ENCODE assay signal across 20 mouse cellular contexts in the genomic region with DNA sequence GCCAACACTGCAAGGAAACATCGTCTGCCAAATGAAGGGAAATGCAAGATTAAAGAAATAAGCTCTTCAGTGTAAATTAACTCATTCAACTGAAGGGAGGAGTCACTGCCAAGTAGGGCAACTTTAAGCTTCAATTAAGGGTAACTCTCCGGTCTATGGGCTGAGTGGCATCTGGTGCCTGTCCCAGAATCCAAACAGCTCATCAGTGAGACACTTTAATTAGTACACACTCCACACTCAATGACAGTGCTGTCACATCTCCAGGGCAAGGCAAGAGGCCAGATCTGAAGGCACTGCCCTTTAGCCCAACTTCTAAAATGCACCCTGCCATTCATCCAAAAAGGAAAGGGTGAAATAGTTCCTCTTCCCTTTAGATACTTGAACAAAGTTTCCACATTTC.
A peak's percentile ranks its signal among the peaks of the same experiment; 100 is the strongest.
DNase-seq lines count a peak whose midpoint lies in the region; ATAC-seq and TF ChIP-seq lines count a peak whose summit lies in the region.
"Had no signal": no experiment of that assay in that cellular context is flagged by ENCODE, and none has a peak within 500 bp of the region (broad histone marks: within the 10 kb centered on the region; RNA-seq: fewer than 3 reads in every experiment).

No protein-coding gene starts in this region.

- H3K4me1 ChIP-seq in forebrain, embryonic 13.5 days: no peaks in the 10 kb centered on the region
- H3K4me1 ChIP-seq in forebrain, embryonic 10.5 days: no peaks in the 10 kb centered on the region
- no peaks in the 10 kb centered on the region for H3K4me1 ChIP-seq in heart, adult 2 months (ENCODE audit: control insufficient read depth, insufficient read depth, low read length)
- H3K4me1 ChIP-seq: embryonic facial prominence, embryonic 15.5 days; heart, embryonic 15.5 days; hindbrain, embryonic 13.5 days; midbrain, embryonic 15.5 days; neural tube, embryonic 12.5 days; stomach, embryonic 15.5 days had no signal

- H3K27me3 ChIP-seq in forebrain, embryonic 13.5 days: no peaks in the 10 kb centered on the region
- peaks cover 50% of the 10 kb centered on the region for H3K27me3 ChIP-seq in forebrain, embryonic 10.5 days (ENCODE audit: poor library complexity, severe bottlenecking)
- no peaks in the 10 kb centered on the region for H3K27me3 ChIP-seq in heart, adult 2 months (ENCODE audit: control insufficient read depth, insufficient read depth, low read length)
- H3K27me3 ChIP-seq: embryonic facial prominence, embryonic 15.5 days; heart, embryonic 15.5 days; hindbrain, embryonic 13.5 days; midbrain, embryonic 15.5 days; neural tube, embryonic 12.5 days; stomach, embryonic 15.5 days had no signal

- H3K36me3 ChIP-seq in forebrain, embryonic 13.5 days (ENCODE audit: poor library complexity, severe bottlenecking): no peaks in the 10 kb centered on the region
- no peaks in the 10 kb centered on the region for H3K36me3 ChIP-seq in forebrain, embryonic 10.5 days (replicated peaks)
- H3K36me3 ChIP-seq in heart, adult 2 months (ENCODE audit: control insufficient read depth, insufficient read depth, low read length): no peaks in the 10 kb centered on the region
- H3K36me3 ChIP-seq: embryonic facial prominence, embryonic 15.5 days; heart, embryonic 15.5 days; hindbrain, embryonic 13.5 days; midbrain, embryonic 15.5 days; neural tube, embryonic 12.5 days; stomach, embryonic 15.5 days had no signal

- peak; percentile 81 for ATAC-seq in forebrain, embryonic 13.5 days
- ATAC-seq in activated CD4-positive, CD25-positive, alpha-beta regulatory T cell, adult 4 months: no peak
- ATAC-seq: midbrain, embryonic 15.5 days had no signal

- H3K4me2 ChIP-seq in forebrain, embryonic 13.5 days: no peak overlapping the region
- H3K4me2 ChIP-seq: embryonic facial prominence, embryonic 15.5 days; heart, embryonic 15.5 days; hindbrain, embryonic 13.5 days; lung, embryonic 14.5 days; midbrain, embryonic 15.5 days; neural tube, embryonic 12.5 days; stomach, embryonic 15.5 days had no signal

- TF ChIP-seq CTCF in heart, adult 2 months (IDR thresholded peaks at IDR 0.05): no peak

- no peak for TF ChIP-seq EP300 in heart, adult 2 months (IDR thresholded peaks at IDR 0.05; ENCODE audit: insufficient read depth, low read depth, low read length)

- intact Hi-C loops in heart, adult 2 months (cut with DNase I): no loop called here

- WGBS in forebrain, embryonic 13.5 days: 24% methylated on average over 2 of the region's 2 CpGs
- 71% methylated on average over 2 of the region's 2 CpGs for WGBS in forebrain, embryonic 10.5 days
- 60% methylated on average over 2 of the region's 2 CpGs for WGBS in heart, adult 2 months

- no peak for TF ChIP-seq POLR2A in heart, adult 2 months (IDR thresholded peaks at IDR 0.05; ENCODE audit: insufficient read depth, low read depth, low read length)

- no peak overlapping the region for H3K9ac ChIP-seq in forebrain, embryonic 13.5 days
- H3K9ac ChIP-seq in heart, adult 2 months (ENCODE audit: low read depth, low read length): no peak overlapping the region
- H3K9ac ChIP-seq: embryonic facial prominence, embryonic 15.5 days; heart, embryonic 15.5 days; hindbrain, embryonic 13.5 days; lung, embryonic 14.5 days; midbrain, embryonic 15.5 days; neural tube, embryonic 12.5 days; stomach, embryonic 15.5 days had no signal

- no peak for DNase-seq in forebrain, embryonic 10.5 days (ENCODE audit: extremely low spot score, low spot score)
- DNase-seq in right cerebral cortex, postnatal 10 days (ENCODE audit: low spot score in 2 of 2): peak; percentile 34 to 39
- DNase-seq in right cerebral cortex, adult 2 months (ENCODE audit: low spot score in 2 of 2): no peak
- peak; percentile 19 to 56 for DNase-seq in cerebellum, postnatal 25 days
- DNase-seq in urinary bladder, postnatal 36 days (ENCODE audit: low spot score in 2 of 2): no peak
- DNase-seq in heart, adult 2 months: no peak
- DNase-seq: kidney, adult 11 months; kidney, postnatal 25 days; layer of hippocampus, adult 9-11 months; liver; lung, embryonic 14.5 days; thymus, postnatal 36 days had no signal

- H3K27ac ChIP-seq in forebrain, embryonic 13.5 days: no peak overlapping the region
- no peak overlapping the region for H3K27ac ChIP-seq in forebrain, embryonic 10.5 days
- H3K27ac ChIP-seq in heart, adult 2 months: no peak overlapping the region
- H3K27ac ChIP-seq: embryonic facial prominence, embryonic 15.5 days; heart, embryonic 15.5 days; hindbrain, embryonic 13.5 days; midbrain, embryonic 15.5 days; neural tube, embryonic 12.5 days; stomach, embryonic 15.5 days had no signal

- no peaks in the 10 kb centered on the region for H3K79me2 ChIP-seq in heart, adult 2 months (replicated peaks; ENCODE audit: control insufficient read depth, insufficient read depth, low read length)

- H3K9me3 ChIP-seq in forebrain, embryonic 13.5 days (replicated peaks): no peaks in the 10 kb centered on the region
- H3K9me3 ChIP-seq in forebrain, embryonic 10.5 days: no peaks in the 10 kb centered on the region
- H3K9me3 ChIP-seq: embryonic facial prominence, embryonic 15.5 days; heart, embryonic 15.5 days; hindbrain, embryonic 13.5 days; midbrain, embryonic 15.5 days; neural tube, embryonic 12.5 days; stomach, embryonic 15.5 days had no signal

- no peak overlapping the region for H3K4me3 ChIP-seq in forebrain, embryonic 13.5 days
- H3K4me3 ChIP-seq in forebrain, embryonic 10.5 days: no peak overlapping the region
- no peak overlapping the region for H3K4me3 ChIP-seq in heart, adult 2 months
- H3K4me3 ChIP-seq: embryonic facial prominence, embryonic 15.5 days; heart, embryonic 15.5 days; hindbrain, embryonic 13.5 days; midbrain, embryonic 15.5 days; neural tube, embryonic 12.5 days; stomach, embryonic 15.5 days had no signal

Comparison
In these comparisons a context has a peak if more than half of its experiments do, and no peak if none do; other contexts are left out.
1. DNase-seq: peak in right cerebral cortex, postnatal 10 days (2 of 2) and cerebellum, postnatal 25 days (2 of 2); none in forebrain, embryonic 10.5 days (single experiment), right cerebral cortex, adult 2 months (0 of 2), urinary bladder, postnatal 36 days (0 of 2) and heart, adult 2 months (0 of 2).